Mouse (Mus musculus) MEL (cell line): ENCODE results near the gene Stk10. TPM values are rescaled to one million over a fixed set of nuclear protein-coding genes. Genes with fewer than 3 reads are reported as not detected.

Experiments used
- DNase-seq: peaks from one replicate; pipeline ENCODE4 v3.0.0; 2011; ENCODE audit warnings: low read depth, low spot score
- H3K27ac ChIP-seq: 2 replicates; pipeline ENCODE4 v1.5.1; 2012; ENCODE audit warnings: low read depth, mild to moderate bottlenecking, control low read depth, low read length, moderate library complexity; ENCODE audit not compliant: control insufficient read depth
- H3K27me3 ChIP-seq, 2 experiments: fragments of 150-350 bp in 1 of 2; sonication (generic) in 1 of 2; 2 replicates each; pipeline ENCODE4 v1.6.1; 2012; ENCODE audit warnings: low read length in 2 of 2, mild to moderate bottlenecking in 2 of 2, improper control_type of control experiment in 1 of 2, moderate library complexity in 1 of 2; ENCODE audit not compliant: insufficient read depth in 2 of 2, control insufficient read depth in 1 of 2
- H3K36me3 ChIP-seq, 2 experiments: 2 replicates each; pipeline ENCODE4 v1.6.1; 2012 to 2014; ENCODE audit warnings: low read length in 2 of 2, improper control_type of control experiment in 1 of 2, inconsistent platforms in 1 of 2, mild to moderate bottlenecking in 1 of 2; ENCODE audit not compliant: insufficient read depth in 2 of 2, control insufficient read depth in 1 of 2
- H3K4me1 ChIP-seq, 2 experiments: fragments of 150-350 bp in 1 of 2; sonication (generic) in 1 of 2; 2 replicates each; pipeline ENCODE4 v1.6.1; 2012; ENCODE audit warnings: low read length in 2 of 2, improper control_type of control experiment in 1 of 2, mild to moderate bottlenecking in 1 of 2; ENCODE audit not compliant: insufficient read depth in 2 of 2, control insufficient read depth in 1 of 2
- H3K4me3 ChIP-seq, 2 experiments: fragments of 150-350 bp in 1 of 2; sonication (generic) in 1 of 2; 2 replicates each; pipeline ENCODE4 v1.5.1; 2012; ENCODE audit warnings: low read depth in 2 of 2, low read length in 2 of 2, mild to moderate bottlenecking in 2 of 2, moderate library complexity in 2 of 2, control low read depth in 1 of 2, improper control_type of control experiment in 1 of 2; ENCODE audit not compliant: control insufficient read depth in 1 of 2, insufficient read depth in 1 of 2
- H3K79me2 ChIP-seq: 2 replicates; pipeline ENCODE4 v1.6.1; 2012; ENCODE audit warnings: mild to moderate bottlenecking, low read length, moderate library complexity; ENCODE audit not compliant: control insufficient read depth, poor library complexity, insufficient read depth
- H3K9ac ChIP-seq: 2 replicates; pipeline ENCODE4 v1.6.1; 2012; ENCODE audit warnings: low read depth, mild to moderate bottlenecking, control low read depth, low read length, moderate library complexity; ENCODE audit not compliant: control insufficient read depth, poor library complexity, severe bottlenecking
- H3K9me3 ChIP-seq: fragments of 150-350 bp; sonication (generic); replicated peaks from 2 replicates; pipeline ENCODE4 v1.6.1; 2012; ENCODE audit warnings: mild to moderate bottlenecking, low read length, improper control_type of control experiment, moderate library complexity; ENCODE audit not compliant: insufficient read depth
- CHD1 ChIP-seq: IDR thresholded peaks from 2 replicates; pipeline ENCODE4 v1.6.1; 2012; ENCODE audit warnings: low read depth, mild to moderate bottlenecking, inconsistent platforms, low read length, improper control_type of control experiment
- CHD2 ChIP-seq: IDR thresholded peaks from 2 replicates; pipeline ENCODE4 v1.6.1; 2011; ENCODE audit warnings: low read length, improper control_type of control experiment
- ELF1 ChIP-seq: IDR thresholded peaks from 2 replicates; pipeline ENCODE4 v1.6.1; 2014; ENCODE audit warnings: low read depth, mild to moderate bottlenecking, inconsistent platforms, low read length, improper control_type of control experiment, moderate library complexity
- EP300 ChIP-seq, 2 experiments: IDR thresholded peaks; 2 replicates each; pipeline ENCODE4 v1.6.1; 2011; ENCODE audit warnings: improper control_type of control experiment in 2 of 2, low read length in 2 of 2, low read depth in 1 of 2, mild to moderate bottlenecking in 1 of 2
- ETS1 ChIP-seq: IDR thresholded peaks from 2 replicates; pipeline ENCODE4 v1.6.1; 2012; ENCODE audit warnings: low read depth, mild to moderate bottlenecking, inconsistent platforms, low read length, improper control_type of control experiment, moderate library complexity
- GABPA ChIP-seq: IDR thresholded peaks from 2 replicates; pipeline ENCODE4 v1.6.1; 2012; ENCODE audit warnings: low read depth, mild to moderate bottlenecking, inconsistent platforms, low read length, improper control_type of control experiment, moderate library complexity
- HCFC1 ChIP-seq: IDR thresholded peaks from 2 replicates; pipeline ENCODE4 v1.6.1; 2012; ENCODE audit warnings: low read depth, mild to moderate bottlenecking, inconsistent platforms, low read length, improper control_type of control experiment, moderate library complexity
- JUND ChIP-seq: IDR thresholded peaks from 2 replicates; pipeline ENCODE4 v1.6.1; 2011; ENCODE audit warnings: low read depth, mild to moderate bottlenecking, improper control_type of control experiment, low read length
- KAT2A ChIP-seq: conservative IDR thresholded peaks from 2 replicates; pipeline ENCODE4 v1.6.1; 2012; ENCODE audit warnings: low read depth, low read length, improper control_type of control experiment, inconsistent platforms
- MAFK ChIP-seq: IDR thresholded peaks from 2 replicates; pipeline ENCODE4 v1.6.1; 2011; ENCODE audit warnings: low read depth, mild to moderate bottlenecking, low read length, improper control_type of control experiment, borderline replicate concordance
- MAX ChIP-seq: IDR thresholded peaks from 2 replicates; pipeline ENCODE4 v1.6.1; 2011; ENCODE audit warnings: low read length, improper control_type of control experiment
- MXI1 ChIP-seq: IDR thresholded peaks from 2 replicates; pipeline ENCODE4 v1.6.1; 2011; ENCODE audit warnings: mild to moderate bottlenecking, low read depth, low read length, improper control_type of control experiment
- MYB ChIP-seq: IDR thresholded peaks from 2 replicates; pipeline ENCODE4 v1.6.1; 2011; ENCODE audit warnings: mild to moderate bottlenecking, low read depth, low read length, improper control_type of control experiment
- NELFE ChIP-seq: IDR thresholded peaks from 2 replicates; pipeline ENCODE4 v1.6.1; 2011; ENCODE audit warnings: low read depth, low read length, improper control_type of control experiment
- NRF1 ChIP-seq: IDR thresholded peaks from 2 replicates; pipeline ENCODE4 v1.6.1; 2014; ENCODE audit warnings: low read depth, mild to moderate bottlenecking, inconsistent platforms, low read length, improper control_type of control experiment, moderate library complexity; ENCODE audit not compliant: poor library complexity, insufficient read depth, severe bottlenecking
- POLR2AphosphoS5 ChIP-seq: IDR thresholded peaks from 2 replicates; pipeline ENCODE4 v1.6.1; 2012; ENCODE audit warnings: low read depth, borderline replicate concordance, mild to moderate bottlenecking, inconsistent platforms, low read length, moderate library complexity, mixed read lengths
- RCOR1 ChIP-seq: IDR thresholded peaks from 2 replicates; pipeline ENCODE4 v1.6.1; 2012; ENCODE audit warnings: low read depth, mild to moderate bottlenecking, inconsistent platforms, low read length, improper control_type of control experiment
- SMC3 ChIP-seq: IDR thresholded peaks from 2 replicates; pipeline ENCODE4 v1.6.1; 2011; ENCODE audit warnings: low read depth, low read length, improper control_type of control experiment
- TAL1 ChIP-seq: IDR thresholded peaks from 2 replicates; pipeline ENCODE4 v1.6.1; 2012; ENCODE audit warnings: mild to moderate bottlenecking, inconsistent platforms, low read length, moderate library complexity, mixed read lengths
- TBP ChIP-seq: IDR thresholded peaks from 2 replicates; pipeline ENCODE4 v1.8.0; 2011; ENCODE audit warnings: low read depth, low read length, improper control_type of control experiment
- TCF12 ChIP-seq: IDR thresholded peaks from 2 replicates; pipeline ENCODE4 v1.6.1; 2014; ENCODE audit warnings: low read depth, mild to moderate bottlenecking, inconsistent platforms, low read length, improper control_type of control experiment, moderate library complexity
- UBTF ChIP-seq: IDR thresholded peaks from 2 replicates; pipeline ENCODE4 v1.6.1; 2012; ENCODE audit warnings: low read depth, mild to moderate bottlenecking, inconsistent platforms, low read length, improper control_type of control experiment, moderate library complexity, borderline replicate concordance; ENCODE audit not compliant: insufficient read depth
- USF1 ChIP-seq: IDR thresholded peaks from 2 replicates; pipeline ENCODE4 v1.6.1; 2014; ENCODE audit warnings: low read depth, mild to moderate bottlenecking, inconsistent platforms, low read length, improper control_type of control experiment, moderate library complexity
- USF2 ChIP-seq, 2 experiments: IDR thresholded peaks; 2 replicates each; pipeline ENCODE4 v1.6.1; 2011 to 2012; ENCODE audit warnings: improper control_type of control experiment in 2 of 2, low read length in 2 of 2, borderline replicate concordance in 1 of 2, inconsistent platforms in 1 of 2, low read depth in 1 of 2, mild to moderate bottlenecking in 1 of 2; ENCODE audit not compliant: insufficient read depth in 1 of 2
- ZKSCAN1 ChIP-seq: IDR thresholded peaks from 2 replicates; pipeline ENCODE4 v1.6.1; 2012; ENCODE audit warnings: low read depth, mild to moderate bottlenecking, inconsistent platforms, low read length, improper control_type of control experiment, moderate library complexity
- polyA plus RNA-seq, 2 experiments: library from polyadenylated mRNA; stranded (reverse) in 1 of 2; unstranded in 1 of 2; fragments of >175 nt in 1 of 2; fragments of >200 nt in 1 of 2; gene quantifications; 2 replicates each; pipeline versions ENCODE4 v1.2.1 to v1.2.4; 2012; ENCODE audit warnings: low replicate concordance in 2 of 2, low read depth in 1 of 2; ENCODE audit not compliant: insufficient read length in 2 of 2, insufficient read depth in 1 of 2, missing spikeins in 1 of 2
- total RNA-seq: library from RNA; depleted of rRNA; stranded (reverse); fragments of 300-350 nt; gene quantifications from 2 replicates; pipeline ENCODE4 v1.2.3, GENCODE M21; 2012

The Stk10 gene
- total and polyA plus RNA-seq, 3 experiments: 10.8 to 14.4 TPM; not detected in 1

GRCm38 (mm10) chr11:32536954-32537353 is 3.8 kb downstream of the Stk10 start:
- Histone ChIP-seq H3K9ac (no peak overlapping the region), H3K27ac (no peak overlapping the region), H3K9me3 (no peaks in the 10 kb centered on the region), H3K4me1 (peaks cover 3 to 30% of the 10 kb centered on the region in 2 experiments; a peak in 3 of 4 replicates), H3K4me3 (no peak overlapping the region), H3K79me2 (peaks cover 8% of the 10 kb centered on the region), H3K36me3 (peaks cover 0 to 17% of the 10 kb centered on the region in 2 experiments; a peak in 2 of 4 replicates), H3K27me3 (no peaks in the 10 kb centered on the region)
- no peak for DNase-seq
- no peak for TF ChIP-seq MYB
- TF ChIP-seq RCOR1: no peak

GRCm38 (mm10) chr11:32538435-32538834 is 5.3 kb downstream of the Stk10 start:
- DNase-seq: no peak
- Histone ChIP-seq H3K9ac (no peak overlapping the region), H3K79me2 (peaks cover 3% of the 10 kb centered on the region), H3K4me1 (peaks cover 15 to 38% of the 10 kb centered on the region in 2 experiments), H3K36me3 (peaks cover 0 to 27% of the 10 kb centered on the region in 2 experiments; a peak in 2 of 4 replicates), H3K27ac (no peak overlapping the region), H3K27me3 (no peaks in the 10 kb centered on the region), H3K4me3 (no peak overlapping the region), H3K9me3 (no peaks in the 10 kb centered on the region)
- TF ChIP-seq JUND (no peak), TBP (no peak), TAL1 (no peak), SMC3 (no peak), GABPA (no peak), ZKSCAN1 (no peak), MXI1 (no peak), NRF1 (no peak), HCFC1 (no peak), EP300 (IDR thresholded peaks at IDR 0.05; ENCODE audit: low read depth in 1 of 2, low read length in 2 of 2) (no peak), MAFK (no peak), ELF1 (no peak), UBTF (no peak)

- Histone ChIP-seq H3K27ac (peak overlapping the region; percentile 21; the same call in 1 of the 2 replicates), H3K36me3 (peaks cover 0 to 31% of the 10 kb centered on the region in 2 experiments; a peak in 2 of 4 replicates), H3K79me2 (peaks cover 3% of the 10 kb centered on the region), H3K4me3 (no peak overlapping the region), H3K9me3 (no peaks in the 10 kb centered on the region), H3K4me1 (peaks cover 18 to 43% of the 10 kb centered on the region in 2 experiments), H3K9ac (no peak overlapping the region), H3K27me3 (no peaks in the 10 kb centered on the region)
- peak; percentile 65 for DNase-seq
- TF ChIP-seq USF2 (IDR thresholded peaks at IDR 0.05; ENCODE audit: borderline replicate concordance in 1 of 2, insufficient read depth in 1 of 2, low read depth in 1 of 2, low read length in 2 of 2) (no peak), MXI1 (no peak), TCF12 (no peak), ETS1 (no peak), KAT2A (no peak), CHD1 (no peak), POLR2AphosphoS5 (no peak), MAX (no peak), JUND (no peak), NELFE (no peak), CHD2 (no peak), RCOR1 (no peak), MYB (no peak), USF1 (no peak)
These were observed 5.7 kb downstream of the Stk10 start for GRCm38 (mm10) chr11:32538846-32539245.
